Mouse (Mus musculus) left cerebral cortex, postnatal 10 days (tissue): ENCODE measurements around the gene Snap91. TPM values are rescaled to one million over a fixed set of nuclear protein-coding genes. Genes with fewer than 3 reads are reported as not detected.
A peak's percentile ranks its signal among the peaks of the same experiment; 100 is the strongest.

ENCODE experiments used
- DNase-seq, 2 experiments: peaks; one replicate each; pipeline ENCODE4 v3.0.0; 2021 to 2022; ENCODE audit warnings: low spot score in 2 of 2, mixed read lengths in 1 of 2; ENCODE audit errors: extremely low spot score in 1 of 2
- intact Hi-C: fragments of 180-260 bp; cut with DNase I; formaldehyde crosslinking; loops from one replicate; pipeline ENCODE4 v1.15.1; 2025
- total RNA-seq, 2 experiments: library from RNA; stranded (reverse); gene quantifications; 2 replicates each; pipeline ENCODE4 v1.2.3; 2021

Snap91 gene
- total RNA-seq, 2 experiments from 2014 or later, result 528 to 545 TPM

GRCm38 (mm10) chr9:86772897-86773296 lies 107.6 kb downstream of the Snap91 start:
- intact Hi-C loops, result loop anchor here (10.0 kb wide), 1 partner anchor 248 kb away; no protein-coding TSS in a partner anchor
- DNase-seq, result no peak

GRCm38 (mm10) chr9:86766991-86767390 lies 113.5 kb downstream of the Snap91 start:
- DNase-seq, result no peak
- intact Hi-C loops, result no loop called here

DNA sequence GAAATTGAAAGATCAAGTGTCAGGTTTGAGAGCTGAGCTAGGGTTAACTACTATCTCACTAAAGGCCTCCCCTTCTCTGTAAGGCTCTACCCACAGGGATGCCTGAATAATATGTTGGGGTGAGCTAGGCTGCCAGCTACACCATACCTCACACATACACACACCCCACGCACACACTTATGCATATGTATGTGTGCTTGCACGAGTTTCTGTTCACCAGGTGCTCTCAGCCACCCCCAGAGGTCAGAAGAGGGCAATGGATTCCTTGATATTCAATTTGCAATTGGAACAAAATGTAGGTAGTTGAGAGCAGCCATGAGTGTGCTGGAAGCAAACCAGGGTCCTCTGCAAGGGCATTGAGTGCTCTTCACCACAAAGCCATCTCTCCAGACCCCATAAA lies 116.5 kb downstream of the Snap91 start:
- intact Hi-C loops, result no loop called here
- no peak for DNase-seq

GRCm38 (mm10) chr9:86762477-86763376 lies 117.7 kb downstream of the Snap91 start:
- no peak for DNase-seq
- intact Hi-C loops, result no loop called here

DNA sequence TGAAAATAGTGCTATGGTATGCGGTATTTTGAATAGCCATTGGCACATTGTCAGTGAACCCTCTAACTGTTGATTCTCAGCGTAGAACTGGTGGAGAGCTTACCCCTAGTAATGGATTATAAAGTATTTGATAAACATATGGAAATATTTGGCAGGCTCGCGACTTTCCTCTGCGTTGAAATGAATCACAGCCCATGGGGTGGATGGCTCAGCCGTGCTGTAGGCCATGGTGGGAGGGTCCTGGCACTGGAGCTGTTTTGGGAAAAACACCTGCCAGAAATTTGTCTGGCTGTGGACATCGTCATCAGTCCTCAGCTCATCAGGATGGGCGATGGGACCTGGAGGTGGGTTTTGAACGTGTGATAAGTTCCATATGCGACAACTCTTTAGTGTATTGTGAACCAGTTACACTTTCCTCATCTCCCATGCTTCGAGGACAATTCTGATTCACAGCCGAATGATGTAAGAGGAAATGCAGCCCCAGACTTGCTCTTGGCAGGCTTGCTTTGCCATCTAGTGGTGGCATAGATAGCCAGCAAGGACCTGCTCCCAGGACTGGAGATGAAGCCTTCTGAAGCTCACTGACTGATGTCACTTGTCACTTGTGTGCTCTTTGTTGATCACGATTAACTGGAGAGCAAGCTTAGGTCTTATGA lies 134.4 kb downstream of the Snap91 start:
- DNase-seq, result peak; percentile 71 to 83
- intact Hi-C loops, result loop anchor here (2.0 kb wide), 1 partner anchor 153 kb away; no protein-coding TSS in a partner anchor

- DNase-seq, result no peak
- intact Hi-C loops, result loop anchor here (5.0 kb wide), 1 partner anchor 47 kb away; the partner anchor contains the start of gene Me1
Observed at GRCm38 (mm10) chr9:86744041-86744440, 136.4 kb downstream of the Snap91 start.

- DNase-seq, result peak in 1 of 2 experiments; percentile 58
Observed at GRCm38 (mm10) chr9:86742959-86743911, 137.2 kb downstream of the Snap91 start, which contains the start of gene Prss35. TSS of gene Prss35 (plus strand) at chr9:86743649.

DNA sequence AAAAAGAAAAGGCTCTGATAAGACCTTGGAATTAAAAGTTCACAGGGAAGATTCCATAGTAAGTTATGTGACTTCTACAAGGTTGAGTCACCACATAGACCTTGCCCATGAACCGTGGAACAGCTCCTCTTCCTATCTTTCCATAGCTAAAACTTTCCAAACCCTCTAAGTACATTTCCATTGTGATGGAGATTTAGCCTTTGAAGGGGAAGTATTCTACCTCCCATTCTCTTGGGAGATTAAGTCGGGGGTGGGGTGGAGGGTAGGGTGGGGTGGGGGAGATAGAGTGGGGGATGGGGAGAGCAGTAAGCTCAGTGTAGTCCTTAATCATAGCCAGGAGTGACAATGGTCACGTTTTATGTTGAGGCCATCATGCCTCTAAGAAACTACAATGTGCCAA lies 140.5 kb downstream of the Snap91 start:
- intact Hi-C loops, result loop anchor here (5.0 kb wide), 1 partner anchor 43 kb away; the partner anchor contains the start of gene Me1
- DNase-seq, result no peak

More at GRCm38 (mm10) chr9:86742959-86743911, 137.2 kb downstream of the Snap91 start, which contains the start of gene Prss35:
- intact Hi-C loops, result loop anchor here (5.0 kb wide), 1 partner anchor 46 kb away; the partner anchor contains the start of gene Me1

DNA sequence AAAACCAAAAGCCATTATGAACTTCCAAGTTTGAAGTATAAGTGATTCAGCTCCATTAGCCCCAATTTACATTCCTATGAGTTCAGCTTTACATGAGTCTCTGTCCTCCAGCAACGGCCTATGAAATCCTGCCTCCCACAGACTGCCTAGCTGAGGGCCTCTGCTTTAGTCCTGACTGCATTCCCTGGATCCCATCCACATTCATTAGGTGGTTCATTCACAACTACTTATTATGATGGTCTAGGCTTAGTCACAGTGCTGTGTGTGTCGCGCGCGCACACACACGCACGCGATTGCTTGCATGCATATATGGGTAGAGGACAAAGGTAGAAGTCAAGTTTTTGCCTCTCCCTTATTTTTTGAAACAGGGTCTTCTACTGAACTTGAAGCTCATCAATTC lies 141.7 kb downstream of the Snap91 start:
- intact Hi-C loops, result no loop called here

DNA sequence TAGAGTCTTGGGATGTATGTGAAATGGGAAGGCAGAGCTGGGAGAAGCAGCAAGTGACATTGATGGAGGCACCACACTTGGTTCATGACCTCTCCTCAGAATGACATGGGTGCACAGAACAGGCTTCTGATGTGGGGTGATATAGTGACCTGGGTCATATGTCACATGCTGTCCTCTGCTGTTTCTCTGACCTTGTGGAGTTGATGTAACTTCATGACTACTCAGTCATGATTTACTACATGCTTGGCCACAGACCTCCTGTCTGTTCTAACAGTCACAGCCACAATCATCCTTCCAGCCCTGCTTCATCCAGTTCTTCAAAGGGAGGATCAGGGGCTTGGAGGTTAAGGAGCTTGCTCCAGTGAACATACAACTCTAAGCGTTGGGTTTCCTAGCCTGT lies 142.4 kb downstream of the Snap91 start:
- intact Hi-C loops, result no loop called here
- DNase-seq, result no peak

More for the DNA sequence above, 141.7 kb downstream of the Snap91 start:
- DNase-seq, result no peak

DNA sequence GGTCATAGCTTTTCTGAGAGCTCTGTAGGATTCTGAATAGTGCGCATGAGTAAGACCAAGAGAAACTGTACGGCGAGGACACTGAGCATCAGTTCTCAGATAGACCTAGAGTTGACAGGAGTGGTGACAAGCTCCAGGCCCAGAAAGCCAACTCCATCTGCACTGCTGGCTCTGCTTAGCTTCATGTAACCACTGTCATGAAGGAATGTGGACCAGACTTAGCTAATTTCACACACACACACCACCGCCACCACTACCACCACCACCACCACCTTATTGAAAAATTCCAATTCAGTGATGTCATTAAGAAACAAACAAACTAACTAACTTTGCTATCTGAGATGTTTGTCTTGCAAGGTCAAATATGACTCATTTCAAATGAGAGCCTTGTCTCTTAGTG lies 143.5 kb downstream of the Snap91 start:
- no peak for DNase-seq
- intact Hi-C loops, result no loop called here

DNA sequence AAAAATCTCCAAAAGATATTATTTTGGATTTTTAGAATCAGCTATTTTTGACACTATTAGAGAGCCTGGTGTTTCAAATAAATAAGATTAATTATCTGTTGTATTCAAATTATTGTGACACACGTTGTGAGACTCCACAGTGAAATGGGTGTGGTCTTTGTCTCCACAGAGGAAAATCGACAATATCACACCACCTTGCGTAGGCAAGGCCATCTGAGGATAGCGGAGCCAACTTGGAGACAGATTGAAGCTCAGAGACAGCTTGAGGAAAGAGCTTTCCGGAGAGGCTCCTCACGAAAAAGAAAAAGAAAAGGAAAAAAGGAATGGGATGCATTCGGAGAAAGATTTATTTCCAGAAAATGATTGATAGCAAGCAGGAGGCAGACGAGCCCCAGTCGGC lies 145.7 kb downstream of the Snap91 start:
- intact Hi-C loops, result no loop called here
- DNase-seq, result no peak

- intact Hi-C loops, result no loop called here
- no peak for DNase-seq
Observed at GRCm38 (mm10) chr9:86734357-86734756, 146.1 kb downstream of the Snap91 start.

GRCm38 (mm10) chr9:86729811-86730210 lies 150.6 kb downstream of the Snap91 start:
- intact Hi-C loops, result no loop called here
- DNase-seq, result no peak

DNA sequence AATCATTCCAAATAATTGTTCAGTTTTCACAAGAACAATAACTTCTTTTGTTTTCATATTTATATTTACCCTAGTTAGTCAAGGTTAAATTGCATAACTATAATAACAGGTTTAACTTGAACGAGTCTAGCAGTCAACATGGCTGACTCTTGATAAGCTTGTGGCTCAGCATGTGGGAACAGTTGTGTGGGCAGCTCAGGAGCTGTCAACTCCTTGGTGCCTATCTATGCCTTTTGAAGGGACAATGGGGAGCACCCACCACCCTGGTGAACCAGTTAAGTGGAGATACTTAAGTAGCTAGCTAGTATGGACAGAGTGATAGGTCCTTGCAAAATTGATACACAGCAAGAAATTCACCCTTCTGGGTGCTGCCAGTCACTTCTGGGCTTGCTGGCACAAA lies 151.4 kb downstream of the Snap91 start:
- intact Hi-C loops, result no loop called here
- no peak for DNase-seq

GRCm38 (mm10) chr9:86728214-86728814 lies 152.1 kb downstream of the Snap91 start:
- no peak for DNase-seq
- intact Hi-C loops, result no loop called here

- intact Hi-C loops, result no loop called here
- no peak for DNase-seq
Observed at GRCm38 (mm10) chr9:86726381-86726720, 154.1 kb downstream of the Snap91 start.

DNA sequence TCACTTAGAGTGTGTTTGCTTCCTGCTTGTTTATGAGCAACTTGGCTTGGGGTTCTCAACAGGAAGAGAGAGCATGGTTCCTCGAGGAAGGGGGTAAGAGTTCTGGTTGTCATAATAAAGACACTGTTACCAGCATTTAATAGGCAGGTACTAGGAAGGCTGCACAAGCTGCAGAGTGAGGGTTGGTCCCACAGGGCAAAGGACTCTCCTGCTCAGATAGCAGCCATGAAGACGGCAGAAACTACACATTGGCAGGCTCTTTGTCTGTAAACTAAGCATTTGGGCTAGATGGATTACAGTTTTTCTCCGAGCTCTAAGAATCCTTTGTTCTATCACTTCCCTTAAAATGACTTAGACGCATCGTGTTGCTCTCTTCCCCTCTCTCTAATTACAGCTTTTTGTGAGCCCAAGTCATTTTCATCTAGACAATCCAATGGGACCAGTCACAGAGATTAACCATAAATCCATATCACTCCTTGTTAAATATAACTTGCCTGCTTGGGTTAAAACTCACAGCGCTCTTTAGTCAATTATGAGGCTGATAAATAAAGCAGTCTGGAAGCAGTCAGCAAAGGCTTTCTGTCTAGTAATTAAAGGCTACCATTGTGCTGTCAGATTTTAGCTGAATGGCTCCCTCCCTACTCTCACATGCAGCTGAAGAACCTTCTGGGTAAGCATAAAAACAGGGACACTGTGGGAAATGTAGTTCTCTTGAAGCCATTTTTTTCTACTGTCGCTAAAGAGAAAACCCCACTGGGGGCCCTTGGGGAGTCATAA lies 154.7 kb downstream of the Snap91 start:
- no peak for DNase-seq
- intact Hi-C loops, result no loop called here
